Mouse (Mus musculus) small intestine, adult 2 months (tissue): ENCODE data around the gene Nuak1.

Experiments
- CTCF ChIP-seq: fragments of 200-500 bp; IDR thresholded peaks from 2 replicates; pipeline ENCODE4 v1.5.1; 2012; ENCODE audit warnings: low read depth, mild to moderate bottlenecking, control low read depth, inconsistent platforms, low read length, moderate library complexity, mixed read lengths; ENCODE audit not compliant: insufficient replicate concordance, insufficient read length; ENCODE audit errors: extremely low read depth
- POLR2A ChIP-seq: fragments of 200-500 bp; IDR thresholded peaks from 2 replicates; pipeline ENCODE4 v1.6.1; 2012; ENCODE audit warnings: low read depth, mild to moderate bottlenecking, control low read depth, inconsistent platforms, low read length, moderate library complexity

DNA sequence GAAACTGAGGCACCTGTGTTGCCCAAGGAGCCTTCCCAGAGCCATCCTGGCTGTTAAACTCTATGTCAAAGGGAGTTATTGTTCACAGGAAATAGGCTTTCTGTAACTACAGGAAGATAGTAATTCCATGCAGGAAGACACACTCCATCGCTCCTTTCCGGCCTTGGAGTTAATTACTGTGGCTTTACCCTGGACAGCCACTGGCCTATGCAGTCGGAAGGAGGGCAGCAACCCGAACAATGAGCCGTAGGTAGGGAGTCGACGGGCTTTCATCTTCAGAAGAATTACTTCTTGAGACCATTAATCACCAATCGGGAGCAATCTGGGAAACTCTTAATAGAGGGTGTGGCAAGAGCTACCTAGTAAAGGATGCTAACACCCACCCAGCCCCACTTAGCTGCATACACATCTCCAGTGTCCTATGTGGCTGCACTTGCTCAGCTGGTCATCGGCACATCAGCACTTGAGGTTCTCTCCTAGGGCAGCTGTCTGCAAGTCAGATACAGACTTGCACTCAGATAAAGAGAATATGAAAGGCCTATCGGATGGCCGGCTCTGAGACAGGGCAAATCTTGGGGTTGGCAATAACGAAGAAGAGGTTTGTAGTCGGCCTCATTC is 53.7 kb downstream of the Nuak1 start:
- TF ChIP-seq CTCF (no peak), POLR2A (no peak)
